Mouse (Mus musculus) yolk sac, embryonic 10.5 days (tissue): ENCODE measurements at regions not wholly inside any gene's neighbourhood (a gene's known extent, or its start where the extent isn't known, plus 50 kb on each side); places are given as distances from the start of the nearest gene placed in this dataset.
A peak's percentile ranks its signal among the peaks of the same experiment; 100 is the strongest.

ENCODE experiments used
- DNase-seq: peaks from one replicate; pipeline ENCODE4 v3.0.0-alpha.2; 2017; ENCODE audit warnings: low spot score

- DNase-seq, result no peak
Measured at GRCm38 (mm10) chr12:109891206-109891605, 291.1 kb upstream of the Rtl1 start.

GRCm38 (mm10) chr12:109892834-109893233 lies 292.7 kb upstream of the Rtl1 start:
- DNase-seq, result no peak

- DNase-seq, result no peak
Measured at GRCm38 (mm10) chr12:109893657-109894056, 293.5 kb upstream of the Rtl1 start.

- no peak for DNase-seq
Measured at GRCm38 (mm10) chr12:109895389-109895788, 295.3 kb upstream of the Rtl1 start.

- no peak for DNase-seq
Measured at GRCm38 (mm10) chr12:109896397-109896796, 296.3 kb upstream of the Rtl1 start.

GRCm38 (mm10) chr12:109896906-109897305 lies 296.8 kb upstream of the Rtl1 start:
- no peak for DNase-seq

- DNase-seq, result no peak
Measured at GRCm38 (mm10) chr12:109897861-109898385, 297.8 kb upstream of the Rtl1 start.

GRCm38 (mm10) chr12:109899420-109899819 lies 299.3 kb upstream of the Rtl1 start:
- DNase-seq, result no peak

GRCm38 (mm10) chr12:109910966-109911495 lies 310.9 kb upstream of the Rtl1 start:
- no peak for DNase-seq

- no peak for DNase-seq
Measured at GRCm38 (mm10) chr12:109911506-109911905, 311.4 kb upstream of the Rtl1 start.

GRCm38 (mm10) chr12:109917761-109918160 lies 317.6 kb upstream of the Rtl1 start:
- no peak for DNase-seq

GRCm38 (mm10) chr12:109918901-109919300 lies 318.8 kb upstream of the Rtl1 start:
- no peak for DNase-seq

GRCm38 (mm10) chr12:109922111-109922510 lies 322.0 kb upstream of the Rtl1 start:
- no peak for DNase-seq

GRCm38 (mm10) chr12:109925866-109926265 lies 325.7 kb upstream of the Rtl1 start:
- DNase-seq, result no peak

- DNase-seq, result no peak
Measured at GRCm38 (mm10) chr12:109926643-109927042, 326.5 kb upstream of the Rtl1 start.

- no peak for DNase-seq
Measured at GRCm38 (mm10) chr12:109946179-109946578, 332.7 kb upstream of the Dio3 start.

- DNase-seq, result no peak
Measured at GRCm38 (mm10) chr12:109946936-109947335, 331.9 kb upstream of the Dio3 start.

- no peak for DNase-seq
Measured at GRCm38 (mm10) chr12:109947886-109948433, 330.9 kb upstream of the Dio3 start.

GRCm38 (mm10) chr12:109948434-109948984 lies 330.4 kb upstream of the Dio3 start:
- no peak for DNase-seq

GRCm38 (mm10) chr12:109949231-109949965 lies 329.5 kb upstream of the Dio3 start:
- DNase-seq, result no peak

- peak; percentile 28 for DNase-seq
Measured at GRCm38 (mm10) chr12:109950632-109951031, 328.2 kb upstream of the Dio3 start.

GRCm38 (mm10) chr12:109951473-109951872 lies 327.4 kb upstream of the Dio3 start:
- DNase-seq, result no peak

GRCm38 (mm10) chr12:109951884-109952456 lies 326.9 kb upstream of the Dio3 start:
- no peak for DNase-seq
